Mouse (Mus musculus): ENCODE measurements at regions not wholly inside any gene's neighbourhood (a gene's known extent, or its start where the extent isn't known, plus 50 kb on each side); places are given as distances from the start of the nearest gene placed in this dataset.

- no peak for DNase-seq
Observed at GRCm38 (mm10) chr13:116243272-116243784, 66.2 kb downstream of the Isl1 start.

- no peak for DNase-seq
Observed at GRCm38 (mm10) chr13:116215101-116215500, 94.4 kb downstream of the Isl1 start.

GRCm38 (mm10) chr13:116213843-116214829, 95.4 kb downstream of the Isl1 start:
- DNase-seq, result no peak

GRCm38 (mm10) chr13:116201177-116201920, 108.1 kb downstream of the Isl1 start:
- DNase-seq, result no peak

GRCm38 (mm10) chr13:116187059-116187458, 122.4 kb downstream of the Isl1 start:
- no peak for DNase-seq

GRCm38 (mm10) chr13:116177781-116178180, 131.7 kb downstream of the Isl1 start:
- no peak for DNase-seq

- no peak for DNase-seq
Observed at GRCm38 (mm10) chr13:116174976-116175375, 134.5 kb downstream of the Isl1 start.

GRCm38 (mm10) chr13:116173866-116174265, 135.6 kb downstream of the Isl1 start:
- no peak for DNase-seq

GRCm38 (mm10) chr13:116143022-116143421, 166.5 kb downstream of the Isl1 start:
- no peak for DNase-seq

GRCm38 (mm10) chr13:116118664-116119063, 190.8 kb downstream of the Isl1 start:
- no peak for DNase-seq

GRCm38 (mm10) chr13:116111032-116111808, 198.3 kb downstream of the Isl1 start:
- DNase-seq, result no peak

GRCm38 (mm10) chr13:116110578-116110977, 198.9 kb downstream of the Isl1 start:
- DNase-seq, result no peak

- DNase-seq, result no peak
Observed at GRCm38 (mm10) chr13:116087541-116088308, 221.8 kb downstream of the Isl1 start.

GRCm38 (mm10) chr13:116087140-116087539, 222.3 kb downstream of the Isl1 start:
- no peak for DNase-seq

GRCm38 (mm10) chr13:116056976-116057647, 252.4 kb downstream of the Isl1 start:
- DNase-seq, result no peak

GRCm38 (mm10) chr13:116056112-116056652, 253.3 kb downstream of the Isl1 start:
- DNase-seq, result no peak

- DNase-seq, result no peak
Observed at GRCm38 (mm10) chr13:116036166-116036565, 273.3 kb downstream of the Isl1 start.

GRCm38 (mm10) chr13:116030152-116030720, 279.3 kb downstream of the Isl1 start:
- no peak for DNase-seq

- DNase-seq, result no peak
Observed at GRCm38 (mm10) chr13:116028583-116028982, 280.9 kb downstream of the Isl1 start.

- DNase-seq, result no peak
Observed at GRCm38 (mm10) chr13:116027147-116027546, 282.3 kb downstream of the Isl1 start.

GRCm38 (mm10) chr13:116017886-116018285, 291.6 kb downstream of the Isl1 start:
- DNase-seq, result no peak
